Mouse (Mus musculus) layer of hippocampus, postnatal 36 days (tissue): ENCODE results near the gene Zc3h8. TPM values are rescaled to one million over a fixed set of nuclear protein-coding genes. Genes with fewer than 3 reads are reported as not detected.

Experiments
- DNase-seq, 2 experiments: peaks; one replicate each; pipeline ENCODE4 v3.0.0; 2022
- total RNA-seq, 2 experiments: library from RNA; stranded (reverse); gene quantifications; 2 replicates each; pipeline ENCODE4 v1.2.3; 2021

Gene Zc3h8
- 1 to 10 TPM; 5.8 to 6.0 TPM for total RNA-seq

- peak; percentile 95 to 96 for DNase-seq
Measured at GRCm38 (mm10) chr2:128943538-128944528, at the start of gene Zc3h8. TSS of gene Zc3h8 (minus strand) at chr2:128944077.

GRCm38 (mm10) chr2:128984746-128985145 lies 40.9 kb upstream of the Zc3h8 start:
- peak; percentile 14 to 26 for DNase-seq

- no peak for DNase-seq
Measured at GRCm38 (mm10) chr2:128975572-128975971, 31.7 kb upstream of the Zc3h8 start.

GRCm38 (mm10) chr2:128972301-128972700 lies 28.4 kb upstream of the Zc3h8 start:
- DNase-seq, result no peak

GRCm38 (mm10) chr2:128968475-128969083 lies 24.7 kb upstream of the Zc3h8 start:
- DNase-seq, result no peak

- DNase-seq, result peak; percentile 58 to 61
Measured at GRCm38 (mm10) chr2:128967661-128968441, 24.0 kb upstream of the Zc3h8 start, which contains the start of gene Gm10762. TSS of gene Gm10762 (minus strand) at chr2:128967725.

GRCm38 (mm10) chr2:128966641-128967580 lies 23.0 kb upstream of the Zc3h8 start, which contains the start of gene Zc3h6:
TSS of gene Zc3h6 (plus strand) at chr2:128967402.
- peak; percentile 98 for DNase-seq

GRCm38 (mm10) chr2:128966236-128966635 lies 22.4 kb upstream of the Zc3h8 start:
- no peak for DNase-seq

- no peak for DNase-seq
Measured at GRCm38 (mm10) chr2:128965505-128966105, 21.7 kb upstream of the Zc3h8 start.

GRCm38 (mm10) chr2:128954186-128954585 lies 10.3 kb upstream of the Zc3h8 start:
- no peak for DNase-seq

- no peak for DNase-seq
Measured at GRCm38 (mm10) chr2:128947962-128948588, 4.2 kb upstream of the Zc3h8 start.

- no peak for DNase-seq
Measured at GRCm38 (mm10) chr2:128936256-128936655, 7.6 kb downstream of the Zc3h8 start.

- DNase-seq, result no peak
Measured at GRCm38 (mm10) chr2:128930704-128931103, 13.2 kb downstream of the Zc3h8 start.

GRCm38 (mm10) chr2:128928446-128928845 lies 15.4 kb downstream of the Zc3h8 start:
- no peak for DNase-seq

- DNase-seq, result no peak
Measured at GRCm38 (mm10) chr2:128924799-128925198, 19.1 kb downstream of the Zc3h8 start.

GRCm38 (mm10) chr2:128916528-128916927 lies 27.3 kb downstream of the Zc3h8 start:
- DNase-seq, result no peak

GRCm38 (mm10) chr2:128914978-128915377 lies 28.9 kb downstream of the Zc3h8 start:
- DNase-seq, result no peak

- no peak for DNase-seq
Measured at GRCm38 (mm10) chr2:128903661-128904060, 40.2 kb downstream of the Zc3h8 start.

- DNase-seq, result no peak
Measured at GRCm38 (mm10) chr2:128902843-128903242, 41.0 kb downstream of the Zc3h8 start.

- no peak for DNase-seq
Measured at GRCm38 (mm10) chr2:128892180-128892721, 51.6 kb downstream of the Zc3h8 start.
